Mouse (Mus musculus): ENCODE measurements around the gene Olfr945. TPM values are rescaled to one million over a fixed set of nuclear protein-coding genes. Genes with fewer than 3 reads are reported as not detected.

The Olfr945 gene
- not detected in 2 replicates for total RNA-seq (2017)

DNA sequence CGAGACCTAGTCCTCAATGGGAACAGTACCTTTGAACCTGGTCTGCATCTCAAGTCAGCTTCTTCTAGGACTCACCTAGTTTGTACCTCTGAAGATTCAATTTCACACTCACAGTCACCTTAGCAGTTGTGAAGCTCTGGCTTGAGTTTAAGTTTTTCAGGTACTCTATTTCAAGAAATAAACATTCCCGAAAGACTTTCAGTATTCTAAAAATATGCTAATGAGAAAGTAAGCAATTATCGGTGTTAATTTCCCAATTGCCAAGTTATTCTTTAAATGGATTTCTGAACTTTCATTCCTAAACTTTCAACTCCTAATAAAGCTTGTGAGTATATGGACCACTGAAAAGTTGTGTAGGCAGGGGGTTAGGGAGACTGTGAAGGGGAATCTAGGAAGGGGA lies at the start of gene Olfr945:
TSS of gene Olfr945 (minus strand) at position 101 of the 400 bp plus-strand sequence.
- ATAC-seq (replicated peaks; ENCODE audit: low read depth, poor library complexity, severe bottlenecking): no peak

DNA sequence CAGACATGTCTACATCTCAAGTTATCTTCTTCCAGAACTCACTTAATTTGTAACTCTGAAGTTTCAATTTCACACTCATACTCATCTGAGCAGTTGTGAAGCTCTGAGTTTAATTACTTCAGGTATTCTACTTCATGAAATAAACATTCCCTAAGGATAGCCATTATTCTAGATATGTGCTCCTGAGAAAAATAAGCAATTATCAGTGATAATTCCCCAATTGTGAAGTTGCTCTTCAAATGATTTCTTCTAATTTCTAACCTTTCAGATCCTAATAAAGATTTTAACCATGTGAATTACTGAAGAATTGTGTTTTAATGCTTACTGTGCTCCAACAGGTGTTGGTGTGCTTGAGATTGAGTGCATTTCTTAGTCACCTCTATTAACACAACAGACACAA lies 49.3 kb upstream of the Olfr945 start, which contains the start of gene Olfr948:
TSS of gene Olfr948 (minus strand) at position 101 of the 400 bp plus-strand sequence.
- no peak for ATAC-seq (replicated peaks; ENCODE audit: low read depth, poor library complexity, severe bottlenecking)

DNA sequence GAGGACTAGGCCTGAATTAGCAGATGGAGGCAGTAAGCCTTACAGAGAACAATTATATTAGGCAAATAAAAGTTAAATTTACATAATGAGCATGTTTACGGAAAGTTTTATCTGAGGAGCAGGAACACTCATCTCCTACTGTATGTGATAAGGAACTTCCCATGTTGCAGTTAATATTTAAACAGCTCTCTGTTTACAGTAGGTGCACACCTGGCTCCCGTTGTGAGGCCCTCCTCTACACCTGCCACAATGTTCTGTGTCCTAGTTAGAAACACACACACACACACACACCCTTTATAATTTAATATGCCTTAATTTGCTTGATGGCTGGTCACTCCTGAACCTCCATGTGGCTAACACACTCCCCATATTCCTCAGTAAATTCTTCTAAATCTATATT lies 10.5 kb upstream of the Olfr945 start:
- ATAC-seq (replicated peaks; ENCODE audit: low read depth, poor library complexity, severe bottlenecking): no peak

DNA sequence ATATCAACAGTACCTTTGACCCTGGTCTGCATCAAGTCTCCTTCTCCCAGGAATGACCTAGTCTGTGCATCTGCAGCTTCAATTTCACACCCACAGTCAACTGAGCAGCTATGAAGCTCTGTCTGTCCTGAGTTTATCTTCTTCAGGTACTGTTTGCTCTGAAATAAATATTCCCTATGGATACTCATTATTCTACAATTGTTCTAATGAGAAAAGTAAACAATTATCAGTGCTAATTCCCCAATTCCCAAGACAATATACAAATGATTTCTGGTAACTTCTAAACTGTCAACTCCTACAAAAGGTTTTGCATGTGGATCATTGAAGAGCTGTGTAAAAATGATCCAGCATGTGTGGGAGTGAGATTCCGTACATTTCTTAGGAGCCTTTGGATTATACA lies 26.7 kb downstream of the Olfr945 start, which contains the start of gene Olfr1537:
TSS of gene Olfr1537 (minus strand) at position 101 of the 400 bp plus-strand sequence.
- no peak for ATAC-seq (replicated peaks; ENCODE audit: low read depth, poor library complexity, severe bottlenecking)

Other genes starting within 250 kb of the Olfr945 start
- gene Olfr937, start 211.9 kb downstream of the Olfr945 start, total RNA-seq (2017): not detected in 2 replicates
- gene Olfr938, start 197.9 kb downstream of the Olfr945 start, total RNA-seq (2017): not detected in 2 replicates
- gene Olfr27, start 148.7 kb downstream of the Olfr945 start, total RNA-seq (2017): not detected in 2 replicates
- gene Olfr943, start 110.5 kb downstream of the Olfr945 start, total RNA-seq (2017): not detected in 2 replicates
- not detected in 2 replicates for gene Olfr944, start 74.9 kb downstream of the Olfr945 start, total RNA-seq (2017)
- gene Olfr1537, start 26.8 kb downstream of the Olfr945 start, total RNA-seq (2017): not detected in 2 replicates
- not detected in 2 replicates for gene Olfr948, start 49.2 kb upstream of the Olfr945 start, total RNA-seq (2017)
- 0.87 TPM in 1 of 2 replicates, not detected in the other for gene Olfr951, start 110.6 kb upstream of the Olfr945 start, total RNA-seq (2017)
- gene Olfr952, start 150.3 kb upstream of the Olfr945 start, total RNA-seq (2017): not detected in 2 replicates
- not detected in 2 replicates for gene Olfr954, start 179.9 kb upstream of the Olfr945 start, total RNA-seq (2017)
- gene Olfr955, start 195.1 kb upstream of the Olfr945 start, total RNA-seq (2017): not detected in 2 replicates
- not detected in 2 replicates for gene Olfr44, start 217.2 kb upstream of the Olfr945 start, total RNA-seq (2017)
- not detected in 2 replicates for gene Olfr957, start 239.0 kb upstream of the Olfr945 start, total RNA-seq (2017)

Data from common myeloid progenitor, adult 5-6 weeks (primary cell).